Mouse (Mus musculus) embryonic facial prominence, embryonic 14.5 days (tissue): ENCODE measurements around the gene Tnfrsf23. TPM values are rescaled to one million over a fixed set of nuclear protein-coding genes. Genes with fewer than 3 reads are reported as not detected.

Experiments
- ATAC-seq: fragments of 200-750 bp; cut with Nextera tagmentation; 2 replicates; pipeline ENCODE4 v1.8.0; 2017; ENCODE audit warnings: low read depth, moderate number of reproducible peaks, moderate TSS enrichment
- DNase-seq: peaks from one replicate; pipeline ENCODE4 v3.0.0-alpha.2; 2015; ENCODE audit warnings: low spot score
- H3K27ac ChIP-seq: fragments of 300-500 bp; sonication (generic); replicated peaks from 2 replicates; pipeline ENCODE4 v1.5.1; 2014; ENCODE audit warnings: low read depth, mild to moderate bottlenecking, low read length, moderate library complexity
- H3K27me3 ChIP-seq: fragments of 300-500 bp; sonication (generic); replicated peaks from 2 replicates; pipeline ENCODE4 v1.6.1; 2014; ENCODE audit warnings: low read length; ENCODE audit not compliant: control insufficient read depth, insufficient read depth
- H3K36me3 ChIP-seq: fragments of 300-500 bp; sonication (generic); 2 replicates; pipeline ENCODE4 v1.6.1; 2014; ENCODE audit warnings: low read length, mixed read lengths; ENCODE audit not compliant: control insufficient read depth, insufficient read depth
- H3K4me1 ChIP-seq: fragments of 300-500 bp; sonication (generic); 2 replicates; pipeline ENCODE4 v1.6.1; 2014; ENCODE audit warnings: antibody characterized with exemption, low read length; ENCODE audit not compliant: control insufficient read depth, insufficient read depth
- H3K4me2 ChIP-seq: fragments of 300-500 bp; sonication (generic); 2 replicates; pipeline ENCODE4 v1.6.1; 2014; ENCODE audit warnings: low read depth, mild to moderate bottlenecking, low read length, moderate library complexity, mixed read lengths
- H3K4me3 ChIP-seq: fragments of 300-500 bp; sonication (generic); 2 replicates; pipeline ENCODE4 v1.5.1; 2014; ENCODE audit warnings: low read depth, mild to moderate bottlenecking, low read length
- H3K9ac ChIP-seq: fragments of 300-500 bp; sonication (generic); 2 replicates; pipeline ENCODE4 v1.6.1; 2014; ENCODE audit warnings: low read depth, mild to moderate bottlenecking, low read length, moderate library complexity, mixed read lengths
- H3K9me3 ChIP-seq: fragments of 300-500 bp; sonication (generic); 2 replicates; pipeline ENCODE4 v1.6.1; 2016; ENCODE audit warnings: low read length; ENCODE audit not compliant: control insufficient read depth
- WGBS: fragments of 180-500 bp; shearing (Covaris S2); extraction: QIAGEN DNeasy Blood & Tissue Kit; methylation state at CpG from one replicate; pipeline ENCODE4 v1.1.7; 2014; 5-methylcytosine and 5-hydroxymethylcytosine counted together
- polyA plus RNA-seq: library from polyadenylated mRNA; unstranded; fragments of >200 nt; fragmentation: Nextera tagmentation; extraction: Ambion mirVana; gene quantifications from 2 replicates; pipeline ENCODE4 v1.2.1, GENCODE M21; 2014

Tnfrsf23 gene
- 5.3 and 7.0 TPM in 2 replicates for polyA plus RNA-seq

- peak within 1 kb of the TSS; percentile 49 for H3K9ac ChIP-seq
- peak; percentile 94 for DNase-seq
- no peaks in the 10 kb centered on the region for H3K9me3 ChIP-seq
- no peak within 1 kb of the TSS for H3K27ac ChIP-seq
- H3K36me3 ChIP-seq: peaks cover 29% of the 10 kb centered on the region
- peak within 1 kb of the TSS; percentile 86 for H3K4me2 ChIP-seq
- peak; percentile 97 for ATAC-seq
- peak within 1 kb of the TSS; percentile 43 for H3K4me3 ChIP-seq
- WGBS: 3% methylated on average over 35 of the region's 35 CpGs
- H3K27me3 ChIP-seq: no peaks in the 10 kb centered on the region
- no peaks in the 10 kb centered on the region for H3K4me1 ChIP-seq
Measured at GRCm38 (mm10) chr7:143685359-143686067, at the start of gene Tnfrsf23. TSS of gene Tnfrsf23 (minus strand) at chr7:143685872.

- Histone ChIP-seq H3K4me3 (no peak overlapping the region), H3K36me3 (peaks cover 10% of the 10 kb centered on the region; the same call in 1 of the 2 replicates), H3K27ac (no peak overlapping the region), H3K9me3 (no peaks in the 10 kb centered on the region), H3K27me3 (no peaks in the 10 kb centered on the region), H3K9ac (no peak overlapping the region), H3K4me1 (peaks cover 9% of the 10 kb centered on the region), H3K4me2 (no peak overlapping the region)
- no peak for ATAC-seq
- no peak for DNase-seq
- WGBS: 91% methylated on average over 4 of the region's 4 CpGs
Measured at GRCm38 (mm10) chr7:143733746-143734145, 48.1 kb upstream of the Tnfrsf23 start.

GRCm38 (mm10) chr7:143729886-143730285 is 44.2 kb upstream of the Tnfrsf23 start:
- peaks cover 3% of the 10 kb centered on the region; the same call in 1 of the 2 replicates for H3K4me1 ChIP-seq
- no peak overlapping the region for H3K4me2 ChIP-seq
- DNase-seq (no peak), ATAC-seq (no peak)
- H3K9ac ChIP-seq: no peak overlapping the region
- peaks cover 10% of the 10 kb centered on the region; the same call in 1 of the 2 replicates for H3K36me3 ChIP-seq
- no peaks in the 10 kb centered on the region for H3K9me3 ChIP-seq
- no peak overlapping the region for H3K4me3 ChIP-seq
- H3K27me3 ChIP-seq: no peaks in the 10 kb centered on the region
- WGBS: 83% methylated on average over 10 of the region's 10 CpGs
- no peak overlapping the region for H3K27ac ChIP-seq

GRCm38 (mm10) chr7:143726396-143726795 is 40.7 kb upstream of the Tnfrsf23 start:
- no peak overlapping the region for H3K4me2 ChIP-seq
- H3K9ac ChIP-seq: no peak overlapping the region
- H3K9me3 ChIP-seq: no peaks in the 10 kb centered on the region
- H3K36me3 ChIP-seq: no peaks in the 10 kb centered on the region
- no peak for DNase-seq
- no peaks in the 10 kb centered on the region for H3K27me3 ChIP-seq
- H3K4me1 ChIP-seq: peaks cover 3% of the 10 kb centered on the region; the same call in 1 of the 2 replicates
- WGBS: 82% methylated on average over 4 of the region's 4 CpGs
- H3K27ac ChIP-seq: no peak overlapping the region
- ATAC-seq: no peak
- H3K4me3 ChIP-seq: no peak overlapping the region

GRCm38 (mm10) chr7:143723841-143724240 is 38.2 kb upstream of the Tnfrsf23 start:
- peak; percentile 93 for ATAC-seq
- Histone ChIP-seq H3K4me3 (no peak overlapping the region), H3K36me3 (no peaks in the 10 kb centered on the region), H3K9me3 (no peaks in the 10 kb centered on the region), H3K9ac (no peak overlapping the region), H3K27ac (peak overlapping the region; percentile 68), H3K4me1 (no peaks in the 10 kb centered on the region), H3K27me3 (no peaks in the 10 kb centered on the region), H3K4me2 (no peak overlapping the region)
- DNase-seq: peak; percentile 86
- whole genome bisulfite sequencing: 61% methylated on average over 4 of the region's 4 CpGs

GRCm38 (mm10) chr7:143722646-143723045 is 37.0 kb upstream of the Tnfrsf23 start:
- no peak overlapping the region for H3K4me2 ChIP-seq
- no peak overlapping the region for H3K4me3 ChIP-seq
- DNase-seq (no peak), ATAC-seq (no peak)
- H3K27ac ChIP-seq: no peak overlapping the region
- H3K9ac ChIP-seq: no peak overlapping the region
- no peaks in the 10 kb centered on the region for H3K4me1 ChIP-seq
- 86% methylated on average over 5 of the region's 5 CpGs for WGBS
- H3K27me3 ChIP-seq: no peaks in the 10 kb centered on the region
- H3K9me3 ChIP-seq: no peaks in the 10 kb centered on the region
- H3K36me3 ChIP-seq: no peaks in the 10 kb centered on the region

GRCm38 (mm10) chr7:143717811-143718210 is 32.1 kb upstream of the Tnfrsf23 start:
- WGBS: 70% methylated on average over 1 of the region's 1 CpGs
- no peaks in the 10 kb centered on the region for H3K4me1 ChIP-seq
- H3K4me2 ChIP-seq: no peak overlapping the region
- no peaks in the 10 kb centered on the region for H3K27me3 ChIP-seq
- H3K27ac ChIP-seq: no peak overlapping the region
- no peak overlapping the region for H3K4me3 ChIP-seq
- H3K36me3 ChIP-seq: peaks cover 27% of the 10 kb centered on the region
- DNase-seq: no peak
- no peak overlapping the region for H3K9ac ChIP-seq
- ATAC-seq: 0 out of 2 replicates have a peak, but pooled peaks have one; percentile 12
- H3K9me3 ChIP-seq: no peaks in the 10 kb centered on the region

GRCm38 (mm10) chr7:143713421-143713820 is 27.7 kb upstream of the Tnfrsf23 start:
- Histone ChIP-seq H3K4me2 (no peak overlapping the region), H3K27me3 (no peaks in the 10 kb centered on the region), H3K36me3 (peaks cover 44% of the 10 kb centered on the region), H3K27ac (no peak overlapping the region), H3K4me3 (no peak overlapping the region), H3K9ac (no peak overlapping the region), H3K4me1 (no peaks in the 10 kb centered on the region), H3K9me3 (no peaks in the 10 kb centered on the region)
- no peak for ATAC-seq
- DNase-seq: no peak
- 88% methylated on average over 4 of the region's 4 CpGs for WGBS
